Mouse (Mus musculus): ENCODE data around the gene Fignl2. TPM values are rescaled to one million over a fixed set of nuclear protein-coding genes. Genes with fewer than 3 reads are reported as not detected.

The Fignl2 gene
- polyA plus RNA-seq, 1 experiment from 2014 or later = 0.04 TPM

Other genes with a start within 250 kb of the Fignl2 start
- 18.1 and 24.4 TPM in 2 replicates for gene Scn8a, start 208.7 kb downstream of the Fignl2 start, polyA plus RNA-seq (2015; fragmentation: Nextera tagmentation; extraction: Ambion mirVana)
- gene Gm47841, start 31.2 kb downstream of the Fignl2 start, polyA plus RNA-seq (2015; fragmentation: Nextera tagmentation; extraction: Ambion mirVana) = not detected in 2 replicates
- gene Ankrd33, start 37.2 kb upstream of the Fignl2 start, polyA plus RNA-seq (2015; fragmentation: Nextera tagmentation; extraction: Ambion mirVana) = not detected in 2 replicates
- 8.0 and 10.6 TPM in 2 replicates for gene Acvrl1, start 50.0 kb upstream of the Fignl2 start, polyA plus RNA-seq (2015; fragmentation: Nextera tagmentation; extraction: Ambion mirVana)
- gene Acvr1b, start 95.5 kb upstream of the Fignl2 start, polyA plus RNA-seq (2015; fragmentation: Nextera tagmentation; extraction: Ambion mirVana) = 22.1 and 24.5 TPM in 2 replicates
- gene Grasp, start 145.6 kb upstream of the Fignl2 start, polyA plus RNA-seq (2015; fragmentation: Nextera tagmentation; extraction: Ambion mirVana) = 0.95 and 1.1 TPM in 2 replicates
- gene Nr4a1, start 175.7 kb upstream of the Fignl2 start, polyA plus RNA-seq (2015; fragmentation: Nextera tagmentation; extraction: Ambion mirVana) = 5.0 and 6.4 TPM in 2 replicates
- gene Atg101, start 205.7 kb upstream of the Fignl2 start, polyA plus RNA-seq (2015; fragmentation: Nextera tagmentation; extraction: Ambion mirVana) = 74.8 and 79.8 TPM in 2 replicates
- gene 6030408B16Rik, start 214.6 kb upstream of the Fignl2 start, polyA plus RNA-seq (2015; fragmentation: Nextera tagmentation; extraction: Ambion mirVana) = 0.19 and 0.26 TPM in 2 replicates

All from midbrain, embryonic 16.5 days (tissue).